Mouse (Mus musculus): Measurements from ENCODE around the gene Rnf113a1.

- TF ChIP-seq CTCF (IDR thresholded peaks at IDR 0.05; ENCODE audit: borderline replicate concordance, insufficient read depth, low read length): no peak
- TF ChIP-seq POLR2A (IDR thresholded peaks at IDR 0.05; ENCODE audit: low read depth, low read length): no peak
Observed at GRCm38 (mm10) chrX:37163115-37163514, 27.9 kb upstream of the Rnf113a1 start.
